Mouse (Mus musculus): ENCODE measurements at regions not wholly inside any gene's neighbourhood (a gene's known extent, or its start where the extent isn't known, plus 50 kb on each side); places are given as distances from the start of the nearest gene placed in this dataset.
A peak's percentile ranks its signal among the peaks of the same experiment; 100 is the strongest.

GRCm38 (mm10) chr10:17538944-17539533 is 184.0 kb upstream of the Cited2 start:
- H3K27ac ChIP-seq (ENCODE audit: insufficient read depth, low read length) = no peak overlapping the region
- no peak overlapping the region for H3K9ac ChIP-seq (ENCODE audit: low read depth, poor library complexity, severe bottlenecking)
- no peaks in the 10 kb centered on the region for H3K36me3 ChIP-seq (ENCODE audit: control insufficient read depth, insufficient read depth, low read length, poor library complexity, severe bottlenecking)
- H3K9me3 ChIP-seq (replicated peaks; ENCODE audit: control insufficient read depth, insufficient read depth, low read length, poor library complexity, severe bottlenecking) = no peaks in the 10 kb centered on the region; the same call in 1 of the 2 replicates
- no peaks in the 10 kb centered on the region for H3K27me3 ChIP-seq (ENCODE audit: control insufficient read depth, insufficient read depth, low read length, poor library complexity, severe bottlenecking)
- no peak overlapping the region for H3K4me3 ChIP-seq (ENCODE audit: low read depth, low read length)
- TF ChIP-seq POLR2A (IDR thresholded peaks at IDR 0.05; ENCODE audit: insufficient read depth, low read length) (no peak), EP300 (IDR thresholded peaks at IDR 0.05; ENCODE audit: insufficient read depth, low read depth, low read length) (no peak), CTCF (IDR thresholded peaks at IDR 0.05; ENCODE audit: low read depth, low read length) (no peak)
- H3K4me1 ChIP-seq (ENCODE audit: control insufficient read depth, insufficient read depth, low read length) = peaks cover 2% of the 10 kb centered on the region

DNA sequence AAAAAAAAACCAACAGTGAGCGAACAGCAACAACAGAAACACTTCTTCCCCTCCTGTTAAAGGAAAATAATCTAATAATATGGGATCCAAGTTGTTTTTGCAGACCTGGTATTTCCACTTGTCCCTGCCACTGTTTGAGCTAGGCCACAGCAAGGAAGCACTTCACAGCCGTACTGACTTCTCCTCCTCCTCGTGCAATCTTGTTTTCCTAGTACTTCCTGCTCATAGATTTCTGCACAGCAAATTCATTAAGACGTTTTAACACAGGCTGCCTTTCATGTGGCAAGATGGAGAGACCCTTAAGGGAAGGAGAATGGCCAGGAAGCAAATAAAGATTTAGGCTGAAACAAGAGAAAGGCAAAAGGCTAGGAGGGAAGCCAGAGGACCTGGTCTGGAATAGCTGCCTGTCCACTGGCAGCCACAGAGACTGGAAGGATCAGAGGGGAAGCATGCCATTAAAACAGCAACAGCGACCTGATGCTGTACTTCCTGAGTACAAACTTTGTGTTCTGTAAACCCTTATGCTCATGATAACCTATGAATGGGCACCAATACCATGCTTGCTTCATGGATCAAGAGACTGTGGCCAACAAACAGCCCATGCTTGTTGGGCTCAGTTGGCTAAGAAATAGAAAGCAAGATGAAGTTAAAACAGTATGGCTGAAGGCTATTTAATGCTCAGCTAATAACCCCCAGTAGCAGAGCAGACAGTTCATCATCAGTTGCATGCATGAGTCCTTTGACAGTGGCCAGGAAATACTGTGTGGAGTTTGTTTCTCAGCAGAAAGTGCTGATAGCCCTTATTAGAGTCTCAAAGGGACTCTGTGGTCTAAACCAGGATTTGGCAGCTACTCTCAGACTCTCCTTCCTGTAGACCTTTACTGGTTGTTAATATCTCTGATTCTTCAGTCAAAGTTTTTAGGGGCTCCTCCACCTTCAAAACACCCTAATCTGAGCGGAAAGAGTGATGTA is 182.3 kb upstream of the Cited2 start:
- TF ChIP-seq EP300 (IDR thresholded peaks at IDR 0.05; ENCODE audit: insufficient read depth, low read depth, low read length) (no peak), POLR2A (IDR thresholded peaks at IDR 0.05; ENCODE audit: insufficient read depth, low read length) (no peak), CTCF (IDR thresholded peaks at IDR 0.05; ENCODE audit: low read depth, low read length) (no peak)
- H3K27ac ChIP-seq (ENCODE audit: insufficient read depth, low read length) = no peak overlapping the region
- no peaks in the 10 kb centered on the region for H3K9me3 ChIP-seq (replicated peaks; ENCODE audit: control insufficient read depth, insufficient read depth, low read length, poor library complexity, severe bottlenecking)
- no peaks in the 10 kb centered on the region for H3K36me3 ChIP-seq (ENCODE audit: control insufficient read depth, insufficient read depth, low read length, poor library complexity, severe bottlenecking)
- H3K4me1 ChIP-seq (ENCODE audit: control insufficient read depth, insufficient read depth, low read length) = peaks cover 2% of the 10 kb centered on the region
- no peak overlapping the region for H3K9ac ChIP-seq (ENCODE audit: low read depth, poor library complexity, severe bottlenecking)
- no peaks in the 10 kb centered on the region for H3K27me3 ChIP-seq (ENCODE audit: control insufficient read depth, insufficient read depth, low read length, poor library complexity, severe bottlenecking)
- no peak overlapping the region for H3K4me3 ChIP-seq (ENCODE audit: low read depth, low read length)

DNA sequence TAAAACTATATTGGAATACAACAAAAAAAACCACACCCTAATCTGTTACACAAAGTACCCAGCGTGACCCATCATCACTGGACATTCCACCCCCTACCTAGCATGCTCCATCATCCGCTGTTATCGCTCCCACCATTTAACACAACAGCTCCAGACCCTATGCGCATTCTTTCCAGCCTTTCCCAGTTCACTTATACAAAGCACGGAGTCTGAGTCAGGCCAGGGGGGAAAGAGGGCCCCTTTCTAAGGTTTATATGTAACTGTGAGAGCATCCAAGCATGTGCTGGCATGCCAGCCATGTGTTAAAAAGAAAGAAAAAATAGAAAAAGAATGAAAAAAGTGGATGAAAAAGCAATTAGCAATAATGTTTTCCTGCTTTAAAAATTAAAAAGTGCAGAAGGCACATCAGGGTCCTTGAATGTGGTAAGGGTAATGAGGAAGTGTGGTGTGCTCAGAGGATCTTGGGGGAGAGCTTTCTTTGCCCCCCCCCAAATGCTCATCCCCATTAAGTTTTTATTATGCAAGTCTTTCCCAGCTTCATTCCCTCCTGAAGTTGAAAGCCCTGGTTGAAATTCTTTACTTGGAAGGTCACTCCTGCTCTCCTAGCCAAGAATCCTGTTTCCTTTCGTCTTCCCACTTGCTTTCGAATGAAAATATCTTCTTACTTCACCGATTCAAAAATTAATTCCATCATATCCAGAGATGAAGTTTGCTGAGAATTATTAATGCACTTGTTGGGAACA is 180.7 kb upstream of the Cited2 start:
- H3K9ac ChIP-seq (ENCODE audit: low read depth, poor library complexity, severe bottlenecking) = no peak overlapping the region
- H3K27ac ChIP-seq (ENCODE audit: insufficient read depth, low read length) = no peak overlapping the region
- TF ChIP-seq POLR2A (IDR thresholded peaks at IDR 0.05; ENCODE audit: insufficient read depth, low read length) (no peak), EP300 (IDR thresholded peaks at IDR 0.05; ENCODE audit: insufficient read depth, low read depth, low read length) (0 out of 2 replicates have a peak, but pooled peaks have one; percentile 27)
- H3K4me1 ChIP-seq (ENCODE audit: control insufficient read depth, insufficient read depth, low read length) = peaks cover 2% of the 10 kb centered on the region
- no peak overlapping the region for H3K4me3 ChIP-seq (ENCODE audit: low read depth, low read length)
- H3K36me3 ChIP-seq (ENCODE audit: control insufficient read depth, insufficient read depth, low read length, poor library complexity, severe bottlenecking) = no peaks in the 10 kb centered on the region
- H3K27me3 ChIP-seq (ENCODE audit: control insufficient read depth, insufficient read depth, low read length, poor library complexity, severe bottlenecking) = no peaks in the 10 kb centered on the region
- no peaks in the 10 kb centered on the region for H3K9me3 ChIP-seq (replicated peaks; ENCODE audit: control insufficient read depth, insufficient read depth, low read length, poor library complexity, severe bottlenecking)

- no peak for TF ChIP-seq POLR2A (IDR thresholded peaks at IDR 0.05; ENCODE audit: insufficient read depth, low read length)
- no peak for TF ChIP-seq CTCF (IDR thresholded peaks at IDR 0.05; ENCODE audit: low read depth, low read length)
- TF ChIP-seq EP300 (IDR thresholded peaks at IDR 0.05; ENCODE audit: insufficient read depth, low read depth, low read length) = no peak
- H3K9me3 ChIP-seq (replicated peaks; ENCODE audit: control insufficient read depth, insufficient read depth, low read length, poor library complexity, severe bottlenecking) = no peaks in the 10 kb centered on the region
- H3K27me3 ChIP-seq (ENCODE audit: control insufficient read depth, insufficient read depth, low read length, poor library complexity, severe bottlenecking) = no peaks in the 10 kb centered on the region
- H3K36me3 ChIP-seq (ENCODE audit: control insufficient read depth, insufficient read depth, low read length, poor library complexity, severe bottlenecking) = no peaks in the 10 kb centered on the region
- no peak overlapping the region for H3K27ac ChIP-seq (ENCODE audit: insufficient read depth, low read length)
- H3K4me3 ChIP-seq (ENCODE audit: low read depth, low read length) = no peak overlapping the region
- peaks cover 2% of the 10 kb centered on the region for H3K4me1 ChIP-seq (ENCODE audit: control insufficient read depth, insufficient read depth, low read length)
- no peak overlapping the region for H3K9ac ChIP-seq (ENCODE audit: low read depth, poor library complexity, severe bottlenecking)
Observed at GRCm38 (mm10) chr10:17542847-17543421, 180.1 kb upstream of the Cited2 start.

DNA sequence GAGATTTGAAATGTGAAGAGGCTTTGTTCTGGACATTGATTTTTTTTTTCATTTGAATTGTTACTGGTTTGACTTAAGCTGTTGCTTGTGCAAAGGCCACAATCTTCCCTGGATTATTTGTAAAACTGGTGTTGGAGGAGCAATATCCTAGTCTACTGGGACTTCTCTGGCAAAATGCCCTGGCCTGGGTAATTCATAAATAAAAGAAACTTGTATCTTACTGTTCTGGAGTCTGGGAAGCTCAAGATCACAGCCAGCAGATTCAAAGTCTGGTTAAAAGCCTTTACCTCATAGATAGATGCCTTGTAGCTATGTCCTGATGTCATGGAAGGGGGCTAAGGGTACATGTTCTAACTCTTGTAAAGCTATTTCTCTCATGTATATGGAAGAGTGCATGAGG is 177.7 kb upstream of the Cited2 start:
- Histone ChIP-seq H3K27me3 (ENCODE audit: control insufficient read depth, insufficient read depth, low read length, poor library complexity, severe bottlenecking) (no peaks in the 10 kb centered on the region), H3K4me3 (ENCODE audit: low read depth, low read length) (no peak overlapping the region)

More for the DNA sequence above, 177.7 kb upstream of the Cited2 start:
- Histone ChIP-seq H3K27ac (ENCODE audit: insufficient read depth, low read length) (no peak overlapping the region), H3K9ac (ENCODE audit: low read depth, poor library complexity, severe bottlenecking) (no peak overlapping the region), H3K36me3 (ENCODE audit: control insufficient read depth, insufficient read depth, low read length, poor library complexity, severe bottlenecking) (no peaks in the 10 kb centered on the region), H3K9me3 (replicated peaks; ENCODE audit: control insufficient read depth, insufficient read depth, low read length, poor library complexity, severe bottlenecking) (no peaks in the 10 kb centered on the region), H3K4me1 (ENCODE audit: control insufficient read depth, insufficient read depth, low read length) (peaks cover 2% of the 10 kb centered on the region)
- no peak for TF ChIP-seq EP300 (IDR thresholded peaks at IDR 0.05; ENCODE audit: insufficient read depth, low read depth, low read length)
- TF ChIP-seq POLR2A (IDR thresholded peaks at IDR 0.05; ENCODE audit: insufficient read depth, low read length) = no peak
- TF ChIP-seq CTCF (IDR thresholded peaks at IDR 0.05; ENCODE audit: low read depth, low read length) = no peak

Measured in ES-Bruce4 (cell line).